Mouse (Mus musculus): ENCODE measurements at regions not wholly inside any gene's neighbourhood (a gene's known extent, or its start where the extent isn't known, plus 50 kb on each side); places are given as distances from the start of the nearest gene placed in this dataset.

GRCm38 (mm10) chrX:133787112-133787511 is 63.7 kb upstream of the Tnmd start:
- intact Hi-C loops (cut with DNase I): no loop called here
- Histone ChIP-seq H3K4me3 (no peak overlapping the region), H3K27ac (no peak overlapping the region)
- TF ChIP-seq CTCF (IDR thresholded peaks at IDR 0.05): peak; percentile 50
- no peak for DNase-seq

GRCm38 (mm10) chrX:133754026-133754425 is 65.2 kb upstream of the Pcdh19 start:
- peak overlapping the region; percentile 77 for H3K27ac ChIP-seq
- intact Hi-C loops (cut with DNase I): no loop called here
- DNase-seq: no peak
- no peak overlapping the region for H3K4me3 ChIP-seq
- no peak for TF ChIP-seq CTCF (IDR thresholded peaks at IDR 0.05)

GRCm38 (mm10) chrX:133752232-133752631 is 63.4 kb upstream of the Pcdh19 start:
- intact Hi-C loops (cut with DNase I): no loop called here
- peak; percentile 18 for DNase-seq
- H3K4me3 ChIP-seq: no peak overlapping the region
- TF ChIP-seq CTCF (IDR thresholded peaks at IDR 0.05): no peak
- peak overlapping the region; percentile 77; the same call in 1 of the 2 replicates for H3K27ac ChIP-seq

GRCm38 (mm10) chrX:133743446-133743845 is 54.7 kb upstream of the Pcdh19 start:
- no peak for DNase-seq
- no peak for TF ChIP-seq CTCF (IDR thresholded peaks at IDR 0.05)
- intact Hi-C loops (cut with DNase I): no loop called here

GRCm38 (mm10) chrX:133738980-133739632 is 50.3 kb upstream of the Pcdh19 start:
- TF ChIP-seq CTCF (IDR thresholded peaks at IDR 0.05): no peak
- DNase-seq: no peak
- H3K27ac ChIP-seq: no peak overlapping the region
- intact Hi-C loops (cut with DNase I): loop anchor here (10.0 kb wide), 1 partner anchor 156 kb away; the partner anchor contains the start of gene Tspan6
- H3K4me3 ChIP-seq: no peak overlapping the region

More at GRCm38 (mm10) chrX:133743446-133743845, 54.7 kb upstream of the Pcdh19 start:
- Histone ChIP-seq H3K27ac (no peak overlapping the region), H3K4me3 (no peak overlapping the region)

Data from gastrocnemius, adult 2 months (tissue).